Mouse (Mus musculus) adrenal gland, adult 2 months (tissue): ENCODE measurements at regions not wholly inside any gene's neighbourhood (a gene's known extent, or its start where the extent isn't known, plus 50 kb on each side); places are given as distances from the start of the nearest gene placed in this dataset.

ENCODE experiments used
- DNase-seq: peaks from one replicate; pipeline ENCODE4 v3.0.0; 2021

- DNase-seq: no peak
Observed at GRCm38 (mm10) chr2:9185780-9186483, 695.1 kb upstream of the 4930412O13Rik start.

- no peak for DNase-seq
Observed at GRCm38 (mm10) chr2:9193195-9193594, 687.9 kb upstream of the 4930412O13Rik start.

DNA sequence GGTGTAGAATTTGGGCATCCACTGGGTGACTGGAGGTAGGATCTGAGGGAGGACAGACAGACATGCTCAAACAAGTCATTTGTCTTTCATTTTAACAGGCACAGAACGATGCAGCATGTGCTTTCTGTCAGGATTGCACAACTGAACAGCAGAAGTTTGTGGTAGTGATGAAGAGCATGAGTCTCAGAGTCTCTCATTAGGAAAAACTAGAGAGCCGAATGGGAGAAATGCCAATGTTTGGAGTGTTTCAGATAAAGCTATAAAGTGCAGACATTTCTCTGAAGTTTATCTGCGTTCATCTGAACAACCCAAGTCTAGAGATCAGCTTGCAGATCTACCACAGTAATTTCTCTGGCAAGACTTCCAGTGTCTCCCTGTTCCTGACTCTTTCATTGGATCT, 684.0 kb upstream of the 4930412O13Rik start:
- DNase-seq: no peak

DNA sequence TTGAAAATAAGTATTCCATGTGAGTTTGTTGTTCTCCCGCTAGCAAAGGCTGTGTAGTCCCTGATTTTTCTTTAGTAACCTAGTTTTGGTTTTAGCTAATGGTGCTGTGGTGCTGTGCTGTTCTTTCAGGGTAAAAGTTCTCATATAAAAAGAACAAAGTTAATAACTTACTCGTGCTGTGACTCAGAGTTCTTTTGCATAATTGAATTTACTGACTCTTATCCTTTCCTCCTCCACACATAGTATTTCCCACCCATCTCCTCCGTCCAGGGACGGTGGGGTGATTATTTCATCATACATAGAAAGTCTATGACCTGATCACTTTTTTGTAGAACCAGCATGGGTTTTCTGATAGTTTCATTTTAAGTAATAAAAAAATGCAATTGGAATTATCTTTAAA, 673.1 kb upstream of the 4930412O13Rik start:
- no peak for DNase-seq
